Mouse (Mus musculus) B cell, adult 67 days (primary cell): Measurements from ENCODE around the gene Ercc6l. TPM values are rescaled to one million over a fixed set of nuclear protein-coding genes. Genes with fewer than 3 reads are reported as not detected.

ENCODE experiments used
- total RNA-seq, 2 experiments: library from RNA; stranded (reverse); gene quantifications; 4 replicates each; pipeline ENCODE4 v1.2.4; 2023

Ercc6l gene
- total RNA-seq: 1 to 10 TPM; 3.1 to 5.0 TPM

GRCm38 (mm10) chrX:102156618-102157422 is at the start of gene Ercc6l:
Gene Ercc6l (minus strand): TSS chrX:102157091.

GRCm38 (mm10) chrX:102188712-102189497 is 32.0 kb upstream of the Ercc6l start, which contains the start of gene Rps4x:
Gene Rps4x (minus strand): TSS chrX:102189394.

GRCm38 (mm10) chrX:102119042-102119864 is 37.6 kb downstream of the Ercc6l start, which contains the start of gene Pin4:
Gene Pin4 (plus strand): TSS chrX:102119447.

Other genes starting within 250 kb of the Ercc6l start
- 1 to 10 TPM; 2.4 to 2.8 TPM for gene Rtl5, start 85.8 kb downstream of the Ercc6l start, total RNA-seq
- gene Pin4, start 37.6 kb downstream of the Ercc6l start, total RNA-seq: 10 to 100 TPM; 14.7 to 18.6 TPM
- gene Rps4x, start 32.3 kb upstream of the Ercc6l start, total RNA-seq: 1,000 to 10,000 TPM; 2,356 to 2,957 TPM
- not detected for gene Cited1, start 95.1 kb upstream of the Ercc6l start, total RNA-seq